Mouse (Mus musculus): Measurements from ENCODE around the gene Msh5. TPM values are rescaled to one million over a fixed set of nuclear protein-coding genes. Genes with fewer than 3 reads are reported as not detected.
"Not testable (repeated sequence)": the region's sequence is repeated elsewhere in the genome, so short reads cannot be mapped to it uniquely, and the experiment has no call there.

Gene Msh5
- polyA plus RNA-seq, 1 experiment from 2014 or later, result 0.50 TPM

DNA sequence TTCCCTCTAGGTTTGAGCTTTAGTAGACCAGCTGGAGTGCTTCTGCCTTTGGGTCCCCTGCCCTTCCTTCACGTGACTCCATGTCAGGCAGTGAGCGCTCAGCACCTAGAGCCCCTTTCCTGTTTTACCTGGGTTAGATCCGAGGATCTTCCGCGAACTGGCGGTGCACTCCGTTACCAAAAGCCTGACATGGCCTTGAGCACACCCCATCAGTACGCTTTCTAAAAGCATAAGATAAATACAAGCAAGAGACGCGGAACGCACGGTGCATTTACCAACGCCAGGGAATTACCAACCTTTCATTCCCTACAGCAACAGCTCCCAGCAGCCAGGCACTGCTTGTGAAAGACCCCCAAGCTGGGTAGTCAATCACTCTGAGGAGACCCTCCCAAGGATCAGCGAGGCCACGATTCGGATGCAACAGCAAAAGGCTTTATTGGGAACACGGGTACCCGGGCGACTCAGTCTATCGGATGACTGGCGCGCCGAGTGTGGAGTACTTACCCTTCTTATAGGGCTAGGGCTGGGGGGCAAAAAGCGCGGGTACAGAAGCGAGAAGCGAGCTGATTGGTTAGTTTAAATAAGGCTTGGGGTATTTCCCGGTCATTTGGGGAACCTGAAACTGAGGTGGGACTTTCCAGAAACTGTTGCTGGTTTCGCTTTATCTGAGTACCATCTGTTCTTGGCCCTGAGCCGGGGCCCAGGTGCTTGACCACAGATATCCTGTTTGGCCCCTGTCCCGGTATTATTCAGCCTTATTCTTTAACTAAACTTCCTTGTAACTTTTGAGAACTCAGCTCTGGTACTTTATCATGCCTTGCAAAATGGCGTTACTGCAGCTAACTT lies 46.5 kb downstream of the Msh5 start:
- peaks cover 67% of the 10 kb centered on the region for H3K79me2 ChIP-seq (ENCODE audit: inconsistent target)
- H3K27ac ChIP-seq, result peak overlapping the region; percentile 94
- H3K4me3 ChIP-seq (ENCODE audit: inconsistent target), result peak overlapping the region; percentile 72
- H3K36me3 ChIP-seq (ENCODE audit: inconsistent target), result not testable (repeated sequence)
- 0% methylated on average over 26 of the region's 32 CpGs for WGBS (ENCODE audit: missing documents)

DNA sequence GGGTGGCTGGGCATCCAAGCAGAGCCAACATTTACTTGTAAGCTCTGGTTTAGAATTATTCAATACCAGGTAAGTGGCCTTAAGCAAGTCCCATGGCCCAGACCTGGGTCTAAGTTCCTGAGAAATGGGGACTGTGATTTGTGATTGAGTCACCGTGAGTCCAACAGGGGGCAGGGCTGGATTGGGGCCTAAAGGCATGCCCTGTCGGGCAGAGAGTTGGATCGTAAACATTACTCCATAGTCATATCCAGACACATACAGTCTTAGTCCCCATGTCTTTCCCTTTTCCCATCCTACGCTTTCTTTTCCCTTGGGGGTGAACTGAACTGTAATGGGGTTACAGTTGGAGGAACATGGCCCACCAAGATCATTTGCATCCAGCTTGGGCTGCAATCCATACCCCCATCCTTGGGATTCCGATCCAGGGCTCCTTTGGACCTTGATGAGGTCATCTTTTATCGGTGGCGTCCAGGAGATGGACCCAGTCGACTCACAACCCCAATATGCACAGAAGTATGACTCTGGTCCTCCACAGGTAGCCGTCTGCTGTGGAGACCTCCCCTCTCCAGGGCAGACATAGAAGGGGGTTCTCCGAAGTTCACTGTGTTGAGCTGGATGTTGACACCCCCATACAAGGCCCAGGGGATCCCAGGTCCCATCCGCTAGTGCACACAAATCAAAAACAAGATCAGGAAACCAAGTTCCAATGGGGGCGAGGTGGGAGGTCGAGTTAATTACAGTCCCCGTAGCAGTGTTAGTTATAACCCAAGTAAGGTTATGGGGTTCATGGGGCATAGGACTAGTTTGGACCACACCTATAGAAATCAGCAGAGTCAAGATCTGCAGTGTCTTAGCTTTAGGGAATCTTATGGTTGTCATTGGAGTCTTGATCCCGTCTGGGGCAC lies 47.8 kb downstream of the Msh5 start:
- no peaks in the 10 kb centered on the region for H3K36me3 ChIP-seq (ENCODE audit: inconsistent target)
- peak overlapping the region; percentile 94 for H3K27ac ChIP-seq
- H3K79me2 ChIP-seq (ENCODE audit: inconsistent target), result peaks cover 54% of the 10 kb centered on the region
- peak overlapping the region; percentile 72 for H3K4me3 ChIP-seq (ENCODE audit: inconsistent target)
- WGBS (ENCODE audit: missing documents), result 58% methylated on average over 15 of the region's 15 CpGs

DNA sequence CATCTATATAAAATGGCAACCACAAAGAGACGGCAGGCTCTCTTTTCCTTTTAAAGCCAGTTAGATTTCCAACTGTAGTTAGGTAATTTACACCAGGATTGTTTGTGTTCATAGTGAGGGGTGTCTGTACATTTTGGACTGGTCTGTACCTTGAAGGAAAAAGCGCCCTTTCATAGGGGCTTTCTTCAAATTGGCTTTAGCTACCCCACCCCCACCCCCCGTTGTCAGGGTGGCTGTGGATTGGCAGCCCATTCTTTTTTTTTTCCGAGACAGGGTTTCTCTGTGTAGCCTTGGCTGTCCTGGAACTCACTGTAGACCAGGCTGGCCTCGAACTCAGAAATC lies 49.4 kb downstream of the Msh5 start:
- peaks cover 37% of the 10 kb centered on the region for H3K79me2 ChIP-seq (ENCODE audit: inconsistent target)
- WGBS (ENCODE audit: missing documents), result 81% methylated on average over 3 of the region's 5 CpGs
- H3K27ac ChIP-seq, result no peak overlapping the region
- no peaks in the 10 kb centered on the region for H3K36me3 ChIP-seq (ENCODE audit: inconsistent target)
- H3K4me3 ChIP-seq (ENCODE audit: inconsistent target), result no peak overlapping the region

DNA sequence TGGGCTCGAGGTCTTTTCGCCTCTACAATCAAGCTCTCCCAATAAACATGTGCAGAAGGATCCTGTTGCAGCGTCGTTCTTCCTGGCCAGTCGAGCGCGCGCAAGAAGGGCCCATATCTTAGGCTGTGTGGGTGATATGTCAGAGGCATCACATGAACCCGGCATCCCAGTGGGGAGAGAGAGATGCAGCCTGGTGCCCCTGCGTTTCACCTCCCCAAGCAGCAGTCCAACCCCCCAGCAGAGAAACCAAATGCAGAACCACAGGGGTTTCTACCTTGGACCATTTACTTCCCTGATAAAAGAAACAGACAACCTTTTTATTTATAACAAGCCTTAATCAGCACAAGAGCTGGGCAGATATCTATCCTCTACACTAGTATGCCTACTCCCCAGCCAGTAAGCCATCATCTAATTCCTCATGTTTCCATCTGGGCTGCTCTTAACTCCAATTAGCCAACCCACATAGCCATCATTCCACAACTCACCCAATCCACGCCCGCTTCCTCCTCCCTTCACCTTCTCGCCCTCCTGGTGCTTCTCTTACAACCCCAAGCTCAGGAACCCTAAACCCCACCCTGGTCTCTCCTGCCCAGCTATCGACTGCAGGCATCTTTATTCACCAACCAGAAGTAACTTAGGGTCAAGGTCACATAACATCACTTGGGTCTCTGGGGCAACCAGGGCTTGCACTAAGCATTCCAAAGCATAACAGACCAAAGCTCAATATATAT lies 50.0 kb downstream of the Msh5 start:
- 86% methylated on average over 12 of the region's 14 CpGs for WGBS (ENCODE audit: missing documents)
- Histone ChIP-seq H3K4me3 (ENCODE audit: inconsistent target) (no peak overlapping the region), H3K27ac (no peak overlapping the region), H3K79me2 (ENCODE audit: inconsistent target) (peaks cover 37% of the 10 kb centered on the region), H3K36me3 (ENCODE audit: inconsistent target) (no peaks in the 10 kb centered on the region)

DNA sequence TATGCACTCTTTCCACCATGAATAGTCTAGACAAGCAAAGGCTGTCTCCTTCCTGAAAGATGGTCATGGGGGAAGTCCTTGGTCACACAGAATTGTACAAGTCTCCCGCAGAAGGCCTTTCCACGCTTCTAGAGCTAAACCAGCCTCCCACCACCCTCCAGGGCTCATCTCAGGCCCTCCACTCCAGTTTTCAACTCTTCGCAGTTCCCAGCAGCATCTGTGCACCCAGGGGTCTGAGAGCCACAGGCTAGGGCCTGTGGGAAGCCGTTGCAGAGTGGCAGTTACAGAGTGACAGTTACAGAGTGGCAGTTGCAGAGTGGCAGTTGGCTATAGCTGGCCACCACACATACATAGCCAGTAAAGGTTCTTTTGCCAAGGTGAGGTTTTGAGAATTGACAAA lies 50.6 kb downstream of the Msh5 start:
- WGBS (ENCODE audit: missing documents), result 69% methylated on average over 4 of the region's 4 CpGs
- not testable (repeated sequence) for H3K36me3 ChIP-seq (ENCODE audit: inconsistent target); H3K27ac ChIP-seq; H3K4me3 ChIP-seq (ENCODE audit: inconsistent target)
- H3K79me2 ChIP-seq (ENCODE audit: inconsistent target), result peaks cover 37% of the 10 kb centered on the region

DNA sequence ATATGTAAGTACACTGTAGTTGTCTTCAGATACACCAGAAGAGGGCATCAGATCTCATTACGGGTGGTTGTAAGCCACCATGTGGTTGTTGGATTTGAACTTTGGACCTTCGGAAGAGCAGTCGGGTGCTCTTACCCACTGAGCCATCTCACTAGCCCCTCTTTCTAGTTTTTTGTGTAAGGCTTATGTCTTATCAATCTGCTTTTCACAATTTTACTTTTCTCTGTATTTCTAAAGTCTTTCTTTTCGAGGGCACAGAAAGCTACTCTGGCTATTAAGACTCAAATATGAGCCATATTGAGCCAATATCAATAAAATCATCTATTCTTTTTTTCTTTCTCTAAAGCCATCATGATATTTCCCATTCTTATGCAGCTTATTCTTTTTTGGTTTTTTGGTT lies 51.4 kb downstream of the Msh5 start:
- not testable (repeated sequence) for H3K27ac ChIP-seq; H3K4me3 ChIP-seq (ENCODE audit: inconsistent target); H3K36me3 ChIP-seq (ENCODE audit: inconsistent target)
- H3K79me2 ChIP-seq (ENCODE audit: inconsistent target), result peaks cover 37% of the 10 kb centered on the region
- 77% methylated on average over 4 of the region's 4 CpGs for WGBS (ENCODE audit: missing documents)

DNA sequence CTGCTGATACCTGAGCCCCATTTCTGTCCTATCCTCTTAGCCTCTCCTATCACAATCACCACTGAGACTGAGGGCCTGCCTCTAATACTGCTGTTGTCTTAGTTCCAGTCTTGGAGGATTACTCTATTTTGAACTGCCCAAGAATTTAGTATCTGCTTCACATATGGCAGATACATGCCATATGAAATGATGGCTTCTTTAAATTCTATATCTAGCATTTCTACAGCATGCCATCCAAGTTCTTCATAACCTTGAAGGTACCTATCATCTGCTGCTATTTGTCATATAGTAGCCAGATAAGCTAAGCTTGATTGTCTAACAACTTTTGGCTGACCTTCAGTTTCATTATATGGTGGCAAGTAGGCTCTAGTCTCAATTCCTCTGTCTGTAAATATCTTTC lies 51.8 kb downstream of the Msh5 start:
- no peak overlapping the region for H3K27ac ChIP-seq

DNA sequence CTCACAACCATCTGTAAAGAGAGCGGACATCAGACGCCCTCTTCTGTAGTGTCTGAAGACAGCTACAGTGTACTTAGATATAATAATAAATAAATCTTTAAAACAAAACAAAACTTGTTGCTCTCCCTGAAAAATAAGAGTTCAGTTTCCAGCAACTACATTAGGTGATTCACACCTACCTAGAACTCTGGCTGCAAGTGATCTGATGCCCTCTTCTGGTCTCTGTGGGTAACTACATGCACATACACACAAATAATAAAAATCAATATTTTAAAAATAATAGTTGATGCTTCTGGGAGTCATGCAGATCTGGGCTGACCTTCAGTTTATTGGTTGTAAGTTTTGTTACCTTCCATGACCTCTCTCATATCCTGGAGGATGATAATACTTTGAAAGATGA lies 62.3 kb downstream of the Msh5 start:
- 94% methylated on average over 2 of the region's 2 CpGs for WGBS (ENCODE audit: missing documents)
- H3K27ac ChIP-seq, result no peak overlapping the region
- H3K36me3 ChIP-seq (ENCODE audit: inconsistent target), result peaks cover 11% of the 10 kb centered on the region; the same call in 1 of the 2 replicates
- no peak overlapping the region for H3K4me3 ChIP-seq (ENCODE audit: inconsistent target)
- peaks cover 31% of the 10 kb centered on the region for H3K79me2 ChIP-seq (ENCODE audit: inconsistent target)

More for the DNA sequence above, 51.8 kb downstream of the Msh5 start:
- no peak overlapping the region for H3K4me3 ChIP-seq (ENCODE audit: inconsistent target)
- no peaks in the 10 kb centered on the region for H3K36me3 ChIP-seq (ENCODE audit: inconsistent target)
- peaks cover 34% of the 10 kb centered on the region for H3K79me2 ChIP-seq (ENCODE audit: inconsistent target)

DNA sequence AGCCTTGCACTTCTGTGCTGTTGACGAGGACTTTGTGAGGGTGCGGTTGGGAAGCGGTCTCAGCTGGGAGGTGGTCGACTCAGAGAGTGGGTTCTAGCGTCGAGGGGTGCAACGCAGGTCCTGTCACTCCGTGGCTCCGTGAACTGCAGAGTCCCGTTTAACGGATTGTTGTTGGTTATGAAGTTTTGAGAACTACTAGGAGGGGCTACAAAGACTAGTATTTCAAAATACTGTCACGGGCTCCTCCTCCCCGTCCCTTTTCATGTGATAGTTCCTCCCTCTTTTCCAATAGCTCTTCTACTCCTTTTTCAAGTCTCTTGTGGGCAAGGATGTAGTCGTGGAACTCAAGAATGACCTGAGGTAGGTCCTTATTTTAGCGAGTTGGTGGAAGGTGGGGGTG lies 64.2 kb downstream of the Msh5 start:
- H3K27ac ChIP-seq, result peak overlapping the region; percentile 68
- WGBS (ENCODE audit: missing documents), result 1% methylated on average over 15 of the region's 15 CpGs
- peaks cover 31% of the 10 kb centered on the region for H3K79me2 ChIP-seq (ENCODE audit: inconsistent target)
- H3K4me3 ChIP-seq (ENCODE audit: inconsistent target), result peak overlapping the region; percentile 84
- peaks cover 11% of the 10 kb centered on the region; the same call in 1 of the 2 replicates for H3K36me3 ChIP-seq (ENCODE audit: inconsistent target)

DNA sequence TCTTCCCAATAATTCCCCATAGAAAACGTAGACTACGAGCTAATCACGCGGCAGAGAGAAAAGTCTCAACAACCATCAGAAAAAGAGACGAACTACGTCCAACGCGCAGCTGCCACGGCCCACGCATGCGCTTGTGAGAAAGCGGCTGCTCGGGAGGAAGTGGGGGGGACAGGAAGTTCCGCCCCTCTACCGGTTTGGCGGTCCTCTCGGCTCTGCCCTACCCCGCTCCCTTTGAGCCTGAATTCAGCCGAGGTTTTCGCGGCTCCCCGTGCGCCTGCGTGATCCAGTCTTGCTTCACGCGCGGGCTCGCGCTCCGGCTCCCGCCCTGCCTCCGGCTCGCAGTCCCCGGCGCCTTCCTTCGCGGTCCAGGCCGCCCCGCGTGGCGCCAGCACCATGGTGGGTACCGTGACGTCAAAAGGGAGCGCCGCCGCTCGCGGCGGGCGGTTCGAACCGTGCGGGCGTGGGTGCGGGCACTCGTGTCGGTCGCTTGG lies 64.8 kb downstream of the Msh5 start, which contains the start of gene Lsm2:
Gene Lsm2, plus strand, starts transcription at position 173 of the 491 bp plus-strand sequence.
- WGBS (ENCODE audit: missing documents), result 1% methylated on average over 55 of the region's 58 CpGs
- H3K27ac ChIP-seq, result peak within 1 kb of the TSS; percentile 68
- H3K4me3 ChIP-seq (ENCODE audit: inconsistent target), result peak within 1 kb of the TSS; percentile 84
- H3K79me2 ChIP-seq (ENCODE audit: inconsistent target), result peaks cover 31% of the 10 kb centered on the region
- peaks cover 11% of the 10 kb centered on the region; the same call in 1 of the 2 replicates for H3K36me3 ChIP-seq (ENCODE audit: inconsistent target)

DNA sequence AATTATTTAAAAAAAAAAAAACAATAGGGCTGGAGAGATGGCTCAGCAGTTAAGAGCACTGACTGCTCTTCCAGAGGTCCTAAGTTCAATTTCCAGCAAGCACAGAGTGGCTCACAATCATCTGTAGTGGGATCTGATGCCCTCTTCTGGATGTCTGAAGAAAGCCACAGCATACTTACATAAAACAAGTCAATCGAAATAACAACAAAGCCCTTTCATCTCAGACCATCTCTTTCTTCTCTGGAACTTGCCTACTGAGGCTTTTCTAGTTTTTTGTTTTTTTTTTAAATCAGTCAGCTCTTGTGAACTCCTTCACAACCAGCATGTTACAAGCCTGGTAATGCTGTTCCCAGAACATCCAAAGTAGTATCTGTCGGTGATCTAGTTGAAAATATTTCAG lies 65.9 kb downstream of the Msh5 start:
- Histone ChIP-seq H3K36me3 (ENCODE audit: inconsistent target) (peaks cover 4% of the 10 kb centered on the region; the same call in 1 of the 2 replicates), H3K79me2 (ENCODE audit: inconsistent target) (peaks cover 31% of the 10 kb centered on the region), H3K27ac (peak overlapping the region; percentile 67), H3K4me3 (ENCODE audit: inconsistent target) (peak overlapping the region; percentile 84)
- WGBS (ENCODE audit: missing documents), result 19% methylated on average over 2 of the region's 2 CpGs

DNA sequence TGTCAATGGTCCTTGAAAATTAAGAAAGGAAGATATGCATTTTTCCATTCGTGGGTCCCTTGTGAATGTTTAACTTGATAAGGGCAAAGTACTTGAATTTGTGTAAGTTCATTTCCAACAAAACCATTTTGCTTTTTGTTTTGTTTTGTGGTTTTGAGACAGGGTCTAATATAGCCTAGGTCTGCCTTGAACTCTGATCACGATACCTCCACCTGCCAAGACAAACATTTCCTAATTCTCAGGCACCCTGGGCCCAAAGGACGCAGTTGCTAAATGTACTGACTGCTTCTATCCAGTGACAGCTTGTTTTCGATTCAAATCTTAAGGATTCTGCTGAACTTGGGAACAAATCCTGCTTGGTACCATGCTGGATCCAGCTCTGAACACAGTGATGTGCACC lies 66.9 kb downstream of the Msh5 start:
- Histone ChIP-seq H3K36me3 (ENCODE audit: inconsistent target) (no peaks in the 10 kb centered on the region), H3K4me3 (ENCODE audit: inconsistent target) (no peak overlapping the region), H3K79me2 (ENCODE audit: inconsistent target) (peaks cover 26% of the 10 kb centered on the region), H3K27ac (no peak overlapping the region)
- WGBS (ENCODE audit: missing documents), result 92% methylated on average over 4 of the region's 4 CpGs
